Mouse (Mus musculus): ENCODE data around the gene Tmem150a. TPM values are rescaled to one million over a fixed set of nuclear protein-coding genes. Genes with fewer than 3 reads are reported as not detected.

The Tmem150a gene
- polyA plus RNA-seq, 1 experiment from 2014 or later: 4.6 TPM

- no peaks in the 10 kb centered on the region for H3K9me3 ChIP-seq (ENCODE audit: control insufficient read depth, low read length)
- no peaks in the 10 kb centered on the region for H3K36me3 ChIP-seq (ENCODE audit: control insufficient read depth, insufficient read depth, low read length)
- no peaks in the 10 kb centered on the region for H3K27me3 ChIP-seq (ENCODE audit: control insufficient read depth, insufficient read depth, low read length)
- no peak overlapping the region for H3K4me3 ChIP-seq (ENCODE audit: low read depth, low read length)
- no peak overlapping the region for H3K4me2 ChIP-seq (ENCODE audit: low read depth, low read length, severe bottlenecking)
- H3K27ac ChIP-seq (ENCODE audit: low read depth, low read length): no peak overlapping the region
- 92% methylated on average over 4 of the region's 4 CpGs for WGBS
- no peak for ATAC-seq (replicated peaks; ENCODE audit: low FRiP score)
- H3K4me1 ChIP-seq (replicated peaks; ENCODE audit: control insufficient read depth, insufficient read depth, low read length): no peaks in the 10 kb centered on the region
- H3K9ac ChIP-seq (ENCODE audit: low read length): no peak overlapping the region
- DNase-seq (ENCODE audit: low spot score): no peak
Observed at GRCm38 (mm10) chr6:72373184-72373583, 17.9 kb downstream of the Tmem150a start.

- Histone ChIP-seq H3K4me1 (replicated peaks; ENCODE audit: control insufficient read depth, insufficient read depth, low read length) (no peaks in the 10 kb centered on the region), H3K27me3 (ENCODE audit: control insufficient read depth, insufficient read depth, low read length) (peaks cover 2% of the 10 kb centered on the region), H3K36me3 (ENCODE audit: control insufficient read depth, insufficient read depth, low read length) (no peaks in the 10 kb centered on the region), H3K27ac (ENCODE audit: low read depth, low read length) (no peak overlapping the region), H3K4me2 (ENCODE audit: low read depth, low read length, severe bottlenecking) (no peak overlapping the region), H3K9me3 (ENCODE audit: control insufficient read depth, low read length) (no peaks in the 10 kb centered on the region), H3K4me3 (ENCODE audit: low read depth, low read length) (no peak overlapping the region), H3K9ac (ENCODE audit: low read length) (no peak overlapping the region)
- 73% methylated on average over 7 of the region's 7 CpGs for WGBS
- ATAC-seq (replicated peaks; ENCODE audit: low FRiP score): no peak
- DNase-seq (ENCODE audit: low spot score): no peak
Observed at GRCm38 (mm10) chr6:72374206-72374605, 19.0 kb downstream of the Tmem150a start.

- no peaks in the 10 kb centered on the region for H3K9me3 ChIP-seq (ENCODE audit: control insufficient read depth, low read length)
- H3K4me1 ChIP-seq (replicated peaks; ENCODE audit: control insufficient read depth, insufficient read depth, low read length): 0 out of 2 replicates have a peak, but pooled peaks cover under 1% of the 10 kb centered on the region
- H3K4me3 ChIP-seq (ENCODE audit: low read depth, low read length): no peak overlapping the region
- WGBS: 83% methylated on average over 15 of the region's 15 CpGs
- no peak overlapping the region for H3K27ac ChIP-seq (ENCODE audit: low read depth, low read length)
- DNase-seq (ENCODE audit: low spot score): no peak
- ATAC-seq (replicated peaks; ENCODE audit: low FRiP score): no peak
- peaks cover 10% of the 10 kb centered on the region for H3K27me3 ChIP-seq (ENCODE audit: control insufficient read depth, insufficient read depth, low read length)
- no peak overlapping the region for H3K9ac ChIP-seq (ENCODE audit: low read length)
- no peak overlapping the region for H3K4me2 ChIP-seq (ENCODE audit: low read depth, low read length, severe bottlenecking)
- H3K36me3 ChIP-seq (ENCODE audit: control insufficient read depth, insufficient read depth, low read length): no peaks in the 10 kb centered on the region
Observed at GRCm38 (mm10) chr6:72374820-72375563, 19.7 kb downstream of the Tmem150a start.

GRCm38 (mm10) chr6:72378510-72379234 is 23.4 kb downstream of the Tmem150a start:
- no peak overlapping the region for H3K27ac ChIP-seq (ENCODE audit: low read depth, low read length)
- peaks cover 16% of the 10 kb centered on the region for H3K27me3 ChIP-seq (ENCODE audit: control insufficient read depth, insufficient read depth, low read length)
- H3K4me3 ChIP-seq (ENCODE audit: low read depth, low read length): no peak overlapping the region
- DNase-seq (ENCODE audit: low spot score) (no peak), ATAC-seq (replicated peaks; ENCODE audit: low FRiP score) (no peak)
- WGBS: 83% methylated on average over 8 of the region's 8 CpGs
- no peaks in the 10 kb centered on the region for H3K9me3 ChIP-seq (ENCODE audit: control insufficient read depth, low read length)
- H3K4me1 ChIP-seq (replicated peaks; ENCODE audit: control insufficient read depth, insufficient read depth, low read length): 0 out of 2 replicates have a peak, but pooled peaks cover 4% of the 10 kb centered on the region
- H3K9ac ChIP-seq (ENCODE audit: low read length): no peak overlapping the region
- no peak overlapping the region for H3K4me2 ChIP-seq (ENCODE audit: low read depth, low read length, severe bottlenecking)
- no peaks in the 10 kb centered on the region for H3K36me3 ChIP-seq (ENCODE audit: control insufficient read depth, insufficient read depth, low read length)

GRCm38 (mm10) chr6:72379377-72380130 is 24.3 kb downstream of the Tmem150a start:
- Histone ChIP-seq H3K4me1 (replicated peaks; ENCODE audit: control insufficient read depth, insufficient read depth, low read length) (0 out of 2 replicates have a peak, but pooled peaks cover 4% of the 10 kb centered on the region), H3K27ac (ENCODE audit: low read depth, low read length) (no peak overlapping the region), H3K36me3 (ENCODE audit: control insufficient read depth, insufficient read depth, low read length) (no peaks in the 10 kb centered on the region), H3K4me3 (ENCODE audit: low read depth, low read length) (peak overlapping the region; percentile 39), H3K4me2 (ENCODE audit: low read depth, low read length, severe bottlenecking) (peak overlapping the region; percentile 57), H3K9me3 (ENCODE audit: control insufficient read depth, low read length) (no peaks in the 10 kb centered on the region), H3K27me3 (ENCODE audit: control insufficient read depth, insufficient read depth, low read length) (peaks cover 16% of the 10 kb centered on the region), H3K9ac (ENCODE audit: low read length) (peak overlapping the region; percentile 51; the same call in 1 of the 2 replicates)
- WGBS: 41% methylated on average over 7 of the region's 7 CpGs
- ATAC-seq (replicated peaks; ENCODE audit: low FRiP score) (no peak), DNase-seq (ENCODE audit: low spot score) (no peak)

- ATAC-seq (replicated peaks; ENCODE audit: low FRiP score) (peak; percentile 64), DNase-seq (ENCODE audit: low spot score) (peak; percentile 73)
- Histone ChIP-seq H3K4me2 (ENCODE audit: low read depth, low read length, severe bottlenecking) (peak within 1 kb of the TSS; percentile 57), H3K27ac (ENCODE audit: low read depth, low read length) (no peak within 1 kb of the TSS), H3K36me3 (ENCODE audit: control insufficient read depth, insufficient read depth, low read length) (no peaks in the 10 kb centered on the region), H3K4me3 (ENCODE audit: low read depth, low read length) (peak within 1 kb of the TSS; percentile 39), H3K9me3 (ENCODE audit: control insufficient read depth, low read length) (no peaks in the 10 kb centered on the region), H3K4me1 (replicated peaks; ENCODE audit: control insufficient read depth, insufficient read depth, low read length) (0 out of 2 replicates have a peak, but pooled peaks cover 4% of the 10 kb centered on the region), H3K27me3 (ENCODE audit: control insufficient read depth, insufficient read depth, low read length) (peaks cover 16% of the 10 kb centered on the region), H3K9ac (ENCODE audit: low read length) (peak within 1 kb of the TSS; percentile 51)
- 2% methylated on average over 45 of the region's 49 CpGs for WGBS
Observed at GRCm38 (mm10) chr6:72380131-72380770, 25.0 kb downstream of the Tmem150a start, which contains the start of gene Vamp5. Gene Vamp5, minus strand, starts transcription at chr6:72380468.

GRCm38 (mm10) chr6:72382494-72382893 is 27.2 kb downstream of the Tmem150a start:
- Histone ChIP-seq H3K4me3 (ENCODE audit: low read depth, low read length) (no peak overlapping the region), H3K27ac (ENCODE audit: low read depth, low read length) (no peak overlapping the region), H3K36me3 (ENCODE audit: control insufficient read depth, insufficient read depth, low read length) (no peaks in the 10 kb centered on the region), H3K9me3 (ENCODE audit: control insufficient read depth, low read length) (no peaks in the 10 kb centered on the region), H3K27me3 (ENCODE audit: control insufficient read depth, insufficient read depth, low read length) (peaks cover 16% of the 10 kb centered on the region), H3K9ac (ENCODE audit: low read length) (no peak overlapping the region), H3K4me2 (ENCODE audit: low read depth, low read length, severe bottlenecking) (no peak overlapping the region), H3K4me1 (replicated peaks; ENCODE audit: control insufficient read depth, insufficient read depth, low read length) (0 out of 2 replicates have a peak, but pooled peaks cover 4% of the 10 kb centered on the region)
- ATAC-seq (replicated peaks; ENCODE audit: low FRiP score) (no peak), DNase-seq (ENCODE audit: low spot score) (no peak)
- 87% methylated on average over 6 of the region's 6 CpGs for WGBS

Measured in forebrain, embryonic 11.5 days (tissue).